Mouse (Mus musculus) bone marrow macrophage, adult 2 months (primary cell): ENCODE measurements around the gene Nek7.

Source experiments
- CTCF ChIP-seq: IDR thresholded peaks from 2 replicates; pipeline ENCODE4 v1.5.1; 2012; ENCODE audit warnings: low read depth, mild to moderate bottlenecking, low read length, moderate library complexity
- POLR2A ChIP-seq: IDR thresholded peaks from 2 replicates; pipeline ENCODE4 v1.6.1; 2012; ENCODE audit warnings: mild to moderate bottlenecking, low read depth, low read length, borderline replicate concordance

- TF ChIP-seq POLR2A = no peak
- no peak for TF ChIP-seq CTCF
These were observed 112.9 kb downstream of the Nek7 start for GRCm38 (mm10) chr1:138507014-138507413.
